Mouse (Mus musculus): ENCODE measurements around the gene Ascc3. TPM values are rescaled to one million over a fixed set of nuclear protein-coding genes. Genes with fewer than 3 reads are reported as not detected.

Ascc3 gene
- polyA plus RNA-seq, 1 experiment from 2014 or later, result 25.3 TPM

DNA sequence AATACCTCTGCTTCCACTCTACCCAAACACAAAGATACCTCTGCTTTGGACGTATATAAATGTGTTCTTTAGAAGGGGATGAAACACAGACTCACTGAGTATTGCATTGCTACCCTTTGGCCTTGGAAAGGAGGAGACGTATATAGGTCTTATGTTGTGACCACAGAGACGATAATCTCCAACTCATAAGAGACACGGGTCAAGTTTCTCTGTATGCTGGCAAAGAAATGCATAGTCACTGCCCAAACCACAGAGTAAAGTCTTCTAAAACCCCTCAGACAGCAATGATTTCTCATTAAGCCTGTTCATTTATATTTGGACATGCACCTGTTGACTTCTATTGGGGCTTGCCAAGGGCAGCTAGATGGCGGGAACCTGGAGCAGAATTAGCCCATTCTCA is 284.5 kb downstream of the Ascc3 start:
- Histone ChIP-seq H3K4me2 (replicated peaks; ENCODE audit: low read depth, low read length) (no peak overlapping the region), H3K36me3 (ENCODE audit: control insufficient read depth, insufficient read depth, low read length) (no peaks in the 10 kb centered on the region), H3K27me3 (ENCODE audit: control insufficient read depth, insufficient read depth, low read length) (no peaks in the 10 kb centered on the region), H3K4me3 (ENCODE audit: low read length) (no peak overlapping the region), H3K9ac (ENCODE audit: low read depth, low read length) (no peak overlapping the region), H3K27ac (ENCODE audit: low read depth, low read length) (no peak overlapping the region), H3K9me3 (ENCODE audit: control insufficient read depth, low read length) (no peaks in the 10 kb centered on the region), H3K4me1 (ENCODE audit: control insufficient read depth, insufficient read depth, low read length) (no peaks in the 10 kb centered on the region)
- no peak for ATAC-seq (ENCODE audit: low FRiP score, low TSS enrichment)
- WGBS, result 85% methylated on average over 5 of the region's 5 CpGs

DNA sequence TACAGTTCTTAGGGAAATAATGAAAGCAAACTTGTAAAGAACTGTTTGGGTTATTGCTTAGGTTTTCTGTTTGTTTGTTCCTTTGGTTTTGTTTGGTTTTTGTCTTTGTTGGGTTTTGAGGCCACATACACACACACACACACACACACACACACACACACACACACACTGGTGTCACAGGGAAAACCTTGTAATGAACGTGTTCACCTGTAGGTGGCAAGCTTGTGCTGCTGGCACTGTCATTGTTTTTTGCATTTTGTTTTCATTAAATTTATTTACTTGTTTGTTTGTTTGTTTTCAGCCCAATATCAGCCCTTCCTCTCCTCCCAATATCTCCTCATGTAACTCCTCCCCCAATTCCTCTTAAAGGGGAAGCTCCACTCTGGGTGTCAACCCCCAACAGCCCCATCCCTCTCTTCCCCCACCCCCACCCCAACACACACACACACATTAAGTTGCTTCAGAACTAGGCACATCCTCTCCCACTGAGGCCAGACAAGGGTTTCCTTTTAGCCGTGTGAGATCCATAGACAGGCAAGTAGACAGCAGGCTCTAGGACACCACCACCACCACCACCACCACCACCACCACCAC is 289.1 kb downstream of the Ascc3 start:
- Histone ChIP-seq H3K36me3 (ENCODE audit: control insufficient read depth, insufficient read depth, low read length) (no peaks in the 10 kb centered on the region), H3K4me3 (ENCODE audit: low read length) (no peak overlapping the region), H3K9me3 (ENCODE audit: control insufficient read depth, low read length) (no peaks in the 10 kb centered on the region), H3K27ac (ENCODE audit: low read depth, low read length) (no peak overlapping the region), H3K4me2 (replicated peaks; ENCODE audit: low read depth, low read length) (no peak overlapping the region), H3K9ac (ENCODE audit: low read depth, low read length) (no peak overlapping the region), H3K4me1 (ENCODE audit: control insufficient read depth, insufficient read depth, low read length) (0 out of 2 replicates have a peak, but pooled peaks cover 5% of the 10 kb centered on the region), H3K27me3 (ENCODE audit: control insufficient read depth, insufficient read depth, low read length) (no peaks in the 10 kb centered on the region)
- WGBS, result 17% methylated on average over 2 of the region's 2 CpGs
- ATAC-seq (ENCODE audit: low FRiP score, low TSS enrichment), result peak; percentile 49; the same call in 1 of the 2 replicates

DNA sequence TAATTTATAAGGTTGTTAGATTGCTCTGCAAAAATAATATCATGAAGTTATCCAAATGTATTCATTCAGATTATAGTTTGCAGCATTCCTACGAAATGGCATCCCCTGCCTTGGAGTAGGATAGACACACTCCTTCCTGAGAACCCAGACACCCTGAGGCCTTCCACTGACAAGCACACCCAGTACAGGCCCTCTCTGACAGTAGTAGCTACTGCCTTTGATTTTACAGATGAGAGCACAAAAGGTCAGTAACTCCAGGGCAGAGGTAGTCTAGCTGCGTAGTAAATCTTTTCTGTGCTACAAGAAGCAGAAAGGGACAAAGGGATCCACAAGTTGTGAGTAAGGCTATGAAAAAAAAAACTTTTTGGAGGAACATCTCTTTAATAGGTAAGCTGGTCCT is 289.9 kb downstream of the Ascc3 start:
- peak; percentile 71; the same call in 1 of the 2 replicates for ATAC-seq (ENCODE audit: low FRiP score, low TSS enrichment)
- WGBS, result 44% methylated on average over 2 of the region's 2 CpGs
- Histone ChIP-seq H3K4me3 (ENCODE audit: low read length) (no peak overlapping the region), H3K4me2 (replicated peaks; ENCODE audit: low read depth, low read length) (no peak overlapping the region), H3K36me3 (ENCODE audit: control insufficient read depth, insufficient read depth, low read length) (no peaks in the 10 kb centered on the region), H3K4me1 (ENCODE audit: control insufficient read depth, insufficient read depth, low read length) (0 out of 2 replicates have a peak, but pooled peaks cover 5% of the 10 kb centered on the region), H3K27me3 (ENCODE audit: control insufficient read depth, insufficient read depth, low read length) (peaks cover 3% of the 10 kb centered on the region; the same call in 1 of the 2 replicates), H3K27ac (ENCODE audit: low read depth, low read length) (no peak overlapping the region), H3K9me3 (ENCODE audit: control insufficient read depth, low read length) (no peaks in the 10 kb centered on the region), H3K9ac (ENCODE audit: low read depth, low read length) (no peak overlapping the region)

DNA sequence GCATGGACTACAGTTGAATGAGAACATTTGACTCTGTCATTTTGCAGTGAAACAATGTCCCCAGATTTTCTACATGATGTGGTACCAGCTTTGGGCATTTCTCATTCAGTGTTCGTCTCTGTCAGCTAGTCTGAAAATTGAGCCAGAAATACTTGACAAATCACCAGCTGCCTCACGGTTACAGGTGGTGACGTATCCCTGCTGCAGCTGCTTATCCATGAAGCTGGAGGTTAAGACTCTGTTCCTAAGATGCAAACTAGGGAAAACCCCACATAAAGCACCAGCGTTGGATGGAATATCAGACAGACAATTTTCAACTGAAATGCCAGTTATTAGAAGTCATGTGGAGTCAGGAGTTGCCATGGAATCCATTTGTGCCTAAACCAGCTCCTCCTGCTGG is 293.8 kb downstream of the Ascc3 start:
- Histone ChIP-seq H3K4me1 (ENCODE audit: control insufficient read depth, insufficient read depth, low read length) (0 out of 2 replicates have a peak, but pooled peaks cover 5% of the 10 kb centered on the region), H3K9me3 (ENCODE audit: control insufficient read depth, low read length) (no peaks in the 10 kb centered on the region), H3K4me3 (ENCODE audit: low read length) (no peak overlapping the region), H3K27ac (ENCODE audit: low read depth, low read length) (no peak overlapping the region), H3K27me3 (ENCODE audit: control insufficient read depth, insufficient read depth, low read length) (peaks cover 21% of the 10 kb centered on the region), H3K4me2 (replicated peaks; ENCODE audit: low read depth, low read length) (no peak overlapping the region), H3K9ac (ENCODE audit: low read depth, low read length) (no peak overlapping the region), H3K36me3 (ENCODE audit: control insufficient read depth, insufficient read depth, low read length) (no peaks in the 10 kb centered on the region)
- ATAC-seq (ENCODE audit: low FRiP score, low TSS enrichment), result no peak
- 64% methylated on average over 4 of the region's 4 CpGs for WGBS

DNA sequence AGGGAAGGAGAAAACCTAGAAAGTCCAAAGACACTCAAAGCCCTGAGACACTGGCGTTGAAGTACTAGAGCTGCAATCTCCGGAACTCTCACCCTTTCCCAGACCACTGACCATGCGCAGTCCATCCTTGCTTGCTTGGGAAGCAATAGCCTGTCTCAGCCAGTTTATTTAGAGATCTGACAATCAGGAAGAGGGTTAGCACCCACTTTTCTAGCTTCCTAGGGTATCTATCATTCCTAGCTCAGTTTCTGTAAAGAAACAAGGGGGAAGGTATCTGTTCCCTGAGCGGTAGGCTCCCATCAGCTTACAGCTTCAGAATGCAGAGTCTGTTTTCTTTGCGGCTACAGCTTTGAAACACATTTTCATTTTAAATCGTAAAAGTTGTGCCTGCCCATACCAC is 298.2 kb downstream of the Ascc3 start:
- no peak for ATAC-seq (ENCODE audit: low FRiP score, low TSS enrichment)
- WGBS, result 18% methylated on average over 6 of the region's 6 CpGs
- Histone ChIP-seq H3K27me3 (ENCODE audit: control insufficient read depth, insufficient read depth, low read length) (peaks cover 61% of the 10 kb centered on the region), H3K9ac (ENCODE audit: low read depth, low read length) (no peak overlapping the region), H3K4me3 (ENCODE audit: low read length) (no peak overlapping the region), H3K36me3 (ENCODE audit: control insufficient read depth, insufficient read depth, low read length) (no peaks in the 10 kb centered on the region), H3K27ac (ENCODE audit: low read depth, low read length) (no peak overlapping the region), H3K4me2 (replicated peaks; ENCODE audit: low read depth, low read length) (no peak overlapping the region), H3K9me3 (ENCODE audit: control insufficient read depth, low read length) (no peaks in the 10 kb centered on the region), H3K4me1 (ENCODE audit: control insufficient read depth, insufficient read depth, low read length) (0 out of 2 replicates have a peak, but pooled peaks cover 3% of the 10 kb centered on the region)

DNA sequence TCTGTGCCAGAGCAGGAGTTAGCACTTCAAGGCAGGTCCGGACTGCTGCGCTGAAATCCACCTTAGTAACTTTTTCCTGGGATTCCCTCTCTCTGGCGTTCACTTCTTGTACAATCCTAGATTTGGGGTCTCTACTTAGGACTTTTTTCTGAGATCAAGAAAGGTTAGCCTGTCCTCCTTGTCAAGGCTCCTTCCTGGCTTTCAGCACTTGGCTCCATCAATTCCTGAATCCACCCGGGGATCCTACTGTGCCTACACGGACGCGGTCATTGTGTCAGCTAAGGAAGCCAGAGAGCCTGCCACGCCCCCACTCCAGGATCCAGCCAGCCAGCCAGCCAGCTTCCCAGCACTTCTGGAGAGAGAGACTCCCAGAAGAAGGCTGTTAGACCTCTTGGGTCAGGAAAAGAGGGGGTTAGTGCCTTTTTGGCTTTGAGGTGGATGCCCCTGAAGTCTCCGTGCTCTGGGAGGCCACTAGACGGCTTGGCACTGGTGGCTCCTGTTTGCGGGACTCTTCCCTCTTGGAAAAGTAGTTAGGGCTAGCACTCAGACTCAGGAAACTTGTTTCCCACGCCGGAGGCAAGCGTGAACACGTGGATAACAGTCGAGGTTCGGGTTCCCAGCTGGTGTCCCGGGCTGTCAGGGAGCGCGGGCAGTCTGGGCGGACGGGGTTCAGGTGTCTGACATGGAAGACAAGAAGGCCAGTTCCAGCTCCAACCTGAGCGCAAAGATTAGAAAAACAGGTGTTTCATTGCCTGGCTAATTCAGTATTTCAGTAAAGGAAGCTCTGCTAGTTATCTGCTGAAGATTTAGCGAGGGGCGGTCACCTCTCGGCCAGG is 299.6 kb downstream of the Ascc3 start:
- under 1% methylated on average over 26 of the region's 26 CpGs for WGBS
- Histone ChIP-seq H3K9me3 (ENCODE audit: control insufficient read depth, low read length) (no peaks in the 10 kb centered on the region), H3K4me2 (replicated peaks; ENCODE audit: low read depth, low read length) (peak overlapping the region; percentile 69), H3K4me3 (ENCODE audit: low read length) (peak overlapping the region; percentile 52), H3K4me1 (ENCODE audit: control insufficient read depth, insufficient read depth, low read length) (0 out of 2 replicates have a peak, but pooled peaks cover 3% of the 10 kb centered on the region), H3K36me3 (ENCODE audit: control insufficient read depth, insufficient read depth, low read length) (no peaks in the 10 kb centered on the region), H3K27ac (ENCODE audit: low read depth, low read length) (no peak overlapping the region), H3K27me3 (ENCODE audit: control insufficient read depth, insufficient read depth, low read length) (peaks cover 58% of the 10 kb centered on the region), H3K9ac (ENCODE audit: low read depth, low read length) (peak overlapping the region; percentile 37; the same call in 1 of the 2 replicates)
- ATAC-seq (ENCODE audit: low FRiP score, low TSS enrichment), result no peak

DNA sequence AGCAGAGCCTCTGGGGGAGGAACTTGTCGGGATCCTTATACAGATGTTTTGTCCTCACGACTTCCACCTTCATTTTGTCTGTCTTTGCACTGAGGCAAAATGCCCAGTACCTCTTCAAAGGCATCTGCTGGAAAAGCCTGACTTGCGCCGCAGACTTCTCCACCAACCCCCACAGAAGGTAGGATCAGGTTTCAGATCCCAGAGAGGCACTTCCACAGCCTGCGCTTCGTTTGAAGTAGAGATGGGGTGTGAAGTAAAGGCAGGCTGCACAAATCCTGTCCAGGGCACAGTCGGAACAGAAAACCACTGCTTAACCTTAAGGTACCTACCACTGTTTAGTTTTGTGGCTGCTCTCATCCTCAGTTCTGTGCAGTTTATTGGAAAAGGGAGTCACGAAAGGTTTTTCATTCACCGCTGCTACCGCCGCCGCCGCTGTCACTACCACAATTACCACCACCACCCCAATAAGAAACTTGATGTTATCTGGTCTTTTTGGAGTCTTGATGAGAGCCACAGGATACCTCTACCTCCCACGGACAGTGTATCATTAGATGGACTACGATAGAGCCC is 300.4 kb downstream of the Ascc3 start:
- 0 out of 2 replicates have a peak, but pooled peaks cover 3% of the 10 kb centered on the region for H3K4me1 ChIP-seq (ENCODE audit: control insufficient read depth, insufficient read depth, low read length)
- peak overlapping the region; percentile 69 for H3K4me2 ChIP-seq (replicated peaks; ENCODE audit: low read depth, low read length)
- H3K36me3 ChIP-seq (ENCODE audit: control insufficient read depth, insufficient read depth, low read length), result no peaks in the 10 kb centered on the region
- H3K9me3 ChIP-seq (ENCODE audit: control insufficient read depth, low read length), result no peaks in the 10 kb centered on the region
- no peak overlapping the region for H3K27ac ChIP-seq (ENCODE audit: low read depth, low read length)
- WGBS, result 2% methylated on average over 15 of the region's 15 CpGs
- H3K9ac ChIP-seq (ENCODE audit: low read depth, low read length), result peak overlapping the region; percentile 63; the same call in 1 of the 2 replicates
- peaks cover 64% of the 10 kb centered on the region for H3K27me3 ChIP-seq (ENCODE audit: control insufficient read depth, insufficient read depth, low read length)
- peak overlapping the region; percentile 52 for H3K4me3 ChIP-seq (ENCODE audit: low read length)
- no peak for ATAC-seq (ENCODE audit: low FRiP score, low TSS enrichment)

DNA sequence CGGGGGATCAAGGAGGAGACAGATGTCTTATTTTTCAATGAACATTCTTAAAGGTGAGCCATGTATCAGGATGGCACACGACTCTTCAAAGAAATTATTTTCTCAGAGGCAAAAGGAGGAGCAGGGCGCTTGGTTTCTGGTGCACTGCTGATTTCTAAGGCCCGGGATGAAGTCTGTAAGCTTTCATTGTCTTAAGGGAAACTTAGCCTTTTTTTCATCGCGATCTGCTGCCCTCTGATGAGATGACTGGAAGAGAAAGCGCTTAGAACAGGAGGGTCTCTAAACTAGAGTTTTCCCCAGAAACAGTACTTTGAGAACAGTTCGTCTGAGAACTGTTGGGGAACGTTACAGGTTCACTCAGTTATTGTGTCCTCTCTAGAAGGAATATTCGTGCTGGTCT is 301.1 kb downstream of the Ascc3 start:
- H3K27me3 ChIP-seq (ENCODE audit: control insufficient read depth, insufficient read depth, low read length), result peaks cover 71% of the 10 kb centered on the region
- peak overlapping the region; percentile 69 for H3K4me2 ChIP-seq (replicated peaks; ENCODE audit: low read depth, low read length)
- H3K9ac ChIP-seq (ENCODE audit: low read depth, low read length), result peak overlapping the region; percentile 63; the same call in 1 of the 2 replicates
- no peaks in the 10 kb centered on the region for H3K36me3 ChIP-seq (ENCODE audit: control insufficient read depth, insufficient read depth, low read length)
- H3K4me3 ChIP-seq (ENCODE audit: low read length), result peak overlapping the region; percentile 52
- H3K27ac ChIP-seq (ENCODE audit: low read depth, low read length), result no peak overlapping the region
- WGBS, result 4% methylated on average over 10 of the region's 10 CpGs
- H3K4me1 ChIP-seq (ENCODE audit: control insufficient read depth, insufficient read depth, low read length), result 0 out of 2 replicates have a peak, but pooled peaks cover 3% of the 10 kb centered on the region
- no peaks in the 10 kb centered on the region for H3K9me3 ChIP-seq (ENCODE audit: control insufficient read depth, low read length)
- no peak for ATAC-seq (ENCODE audit: low FRiP score, low TSS enrichment)
